9 mouse cellular contexts compared by ENCODE assay signal in the genomic region with DNA sequence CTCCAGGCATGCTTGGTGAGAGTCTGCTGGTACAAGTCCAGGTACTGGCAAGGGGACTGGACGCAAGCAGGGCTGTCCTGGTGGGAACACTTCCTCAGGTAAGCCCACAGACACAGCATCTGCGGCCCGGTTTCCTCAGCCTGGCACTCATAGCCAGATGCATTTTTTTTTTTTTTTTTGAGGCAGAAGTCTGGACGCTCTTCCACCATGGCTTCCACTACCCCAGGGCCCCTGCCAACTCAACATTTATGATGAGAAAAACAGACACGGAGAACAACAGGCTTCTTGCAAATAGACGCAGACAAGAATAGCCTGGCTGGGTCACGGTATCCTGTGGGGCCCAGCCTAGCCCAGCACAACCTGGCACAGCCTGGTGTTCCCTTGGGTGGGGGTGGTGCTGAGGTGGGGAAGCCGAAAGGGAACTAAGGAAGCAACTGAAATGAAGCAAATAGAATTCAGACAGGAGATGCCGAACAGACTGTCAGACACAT. TPM values are rescaled to one million over a fixed set of nuclear protein-coding genes. Genes with fewer than 3 reads are reported as not detected.
DNase-seq lines count a peak whose midpoint lies in the region; ATAC-seq and TF ChIP-seq lines count a peak whose summit lies in the region.
"Had no signal": no experiment of that assay in that cellular context is flagged by ENCODE, and none has a peak within 500 bp of the region (broad histone marks: within the 10 kb centered on the region; RNA-seq: fewer than 3 reads in every experiment).

No protein-coding gene starts in this region.

- no peak overlapping the region for H3K4me2 ChIP-seq in embryonic facial prominence, embryonic 14.5 days (ENCODE audit: low read depth, low read length)
- no peak overlapping the region for H3K4me2 ChIP-seq in limb, embryonic 15.5 days

- intact Hi-C loops in left cerebral cortex, adult 2 months (cut with DNase I): loop anchor here (10.0 kb wide), 1 partner anchor 55 kb away; no protein-coding TSS in a partner anchor
- intact Hi-C loops in heart, postnatal 14 days (cut with DNase I): no loop called here

- no peak for TF ChIP-seq CTCF in left cerebral cortex, adult 2 months (IDR thresholded peaks at IDR 0.05)

- 0 out of 2 replicates have a peak, but pooled peaks cover 8% of the 10 kb centered on the region for H3K4me1 ChIP-seq in embryonic facial prominence, embryonic 14.5 days (ENCODE audit: control insufficient read depth, insufficient read depth, low read length)
- H3K4me1 ChIP-seq in limb, embryonic 15.5 days: peaks cover 17% of the 10 kb centered on the region

- no peak overlapping the region for H3K4me3 ChIP-seq in left cerebral cortex, adult 2 months
- no peak overlapping the region for H3K4me3 ChIP-seq in embryonic facial prominence, embryonic 14.5 days (ENCODE audit: low read depth, low read length)
- no peak overlapping the region for H3K4me3 ChIP-seq in limb, embryonic 15.5 days
- H3K4me3 ChIP-seq: myocyte had no signal

- H3K9me3 ChIP-seq in embryonic facial prominence, embryonic 14.5 days (ENCODE audit: control insufficient read depth, low read length): no peaks in the 10 kb centered on the region
- H3K9me3 ChIP-seq in limb, embryonic 15.5 days: no peaks in the 10 kb centered on the region

- no peaks in the 10 kb centered on the region for H3K27me3 ChIP-seq in embryonic facial prominence, embryonic 14.5 days (replicated peaks; ENCODE audit: control insufficient read depth, insufficient read depth, low read length)
- H3K27me3 ChIP-seq in limb, embryonic 15.5 days: no peaks in the 10 kb centered on the region

- no peak for DNase-seq in left cerebral cortex, adult 2 months (ENCODE audit: extremely low spot score in 1 of 2, low spot score in 2 of 2)
- no peak for DNase-seq in left cerebral cortex, adult 9 months (ENCODE audit: low spot score in 2 of 2)
- peak; percentile 48 for DNase-seq in embryonic facial prominence, embryonic 14.5 days (ENCODE audit: low spot score)
- peak; percentile 59 to 67 for DNase-seq in heart, postnatal 14 days
- DNase-seq in c-Kit-positive CD71-positive TER-119-positive erythroid progenitor cells, embryonic 14.5 days (ENCODE audit: low spot score): no peak
- no peak for DNase-seq in right cerebral cortex, postnatal 25 days
- DNase-seq in embryo, embryonic 9.5 days (ENCODE audit: extremely low spot score): no peak

- peak; percentile 53; the same call in 1 of the 2 replicates for ATAC-seq in embryonic facial prominence, embryonic 14.5 days (ENCODE audit: low read depth)
- peak; percentile 35; the same call in 1 of the 2 replicates for ATAC-seq in limb, embryonic 15.5 days (ENCODE audit: insufficient number of reproducible peaks, low FRiP score, low TSS enrichment, low read depth)

- 57% methylated on average over 9 of the region's 9 CpGs for WGBS in embryonic facial prominence, embryonic 14.5 days
- WGBS in limb, embryonic 15.5 days: 52% methylated on average over 9 of the region's 9 CpGs

- H3K9ac ChIP-seq in embryonic facial prominence, embryonic 14.5 days (ENCODE audit: low read depth, low read length): 0 out of 2 replicates have a peak overlapping the region, but pooled peaks have one; percentile 14
- no peak overlapping the region for H3K9ac ChIP-seq in limb, embryonic 15.5 days

- peak overlapping the region; percentile 76; the same call in 1 of the 2 replicates for H3K27ac ChIP-seq in left cerebral cortex, adult 2 months
- peak overlapping the region; percentile 74 for H3K27ac ChIP-seq in embryonic facial prominence, embryonic 14.5 days (replicated peaks; ENCODE audit: low read depth, low read length)
- peak overlapping the region; percentile 85 for H3K27ac ChIP-seq in limb, embryonic 15.5 days

- H3K36me3 ChIP-seq in embryonic facial prominence, embryonic 14.5 days (ENCODE audit: control insufficient read depth, insufficient read depth, low read length): 0 out of 2 replicates have a peak, but pooled peaks cover 6% of the 10 kb centered on the region
- H3K36me3 ChIP-seq in limb, embryonic 15.5 days: no peaks in the 10 kb centered on the region; the same call in 1 of the 2 replicates

RNA-seq across cellular contexts. Expression of gene Ypel2, which starts 43.5 kb away (rescaled TPM):
- 10 to 100 TPM; 42.8 to 45.5 TPM for total RNA-seq in left cerebral cortex, adult 2 months (2021)
- polyA plus RNA-seq in embryonic facial prominence, embryonic 14.5 days (2014; fragmentation: Nextera tagmentation; extraction: Ambion mirVana): 7.8 and 8.6 TPM in 2 replicates
- total RNA-seq in heart, postnatal 14 days (2021): 10 to 100 TPM; 24.7 to 24.8 TPM
- 7.9 and 8.5 TPM in 2 replicates for polyA plus RNA-seq in limb, embryonic 15.5 days (2015; fragmentation: Nextera tagmentation; extraction: Ambion mirVana)

Comparison
In these comparisons a context has a peak if more than half of its experiments do, and no peak if none do; other contexts are left out.
1. DNase-seq: peak in embryonic facial prominence, embryonic 14.5 days (single experiment) and heart, postnatal 14 days (2 of 2); none in left cerebral cortex, adult 2 months (0 of 2), left cerebral cortex, adult 9 months (0 of 2), c-Kit-positive CD71-positive TER-119-positive erythroid progenitor cells, embryonic 14.5 days (single experiment), right cerebral cortex, postnatal 25 days (single experiment) and embryo, embryonic 9.5 days (single experiment).
2. Peak in every context shown above with its lines, with median percentiles within 50 percentile points of each other: H3K27ac ChIP-seq.